Mouse (Mus musculus) myocyte (in vitro differentiated cells): ENCODE data around the gene Tmem120b.

ENCODE experiments used
- E2F4 ChIP-seq: IDR thresholded peaks from one replicate; pipeline ENCODE4 v1.6.1; 2011; ENCODE audit warnings: mild to moderate bottlenecking, control low read depth, moderate library complexity; ENCODE audit not compliant: insufficient read depth
- MAX ChIP-seq: IDR thresholded peaks from one replicate; pipeline ENCODE4 v1.6.1; 2011; ENCODE audit warnings: low read depth, mild to moderate bottlenecking, control low read depth
- MYOD1 ChIP-seq, 3 experiments: IDR thresholded peaks; one replicate each; pipeline ENCODE4 v1.6.1; 2011; ENCODE audit warnings: control low read depth in 2 of 3, low read depth in 2 of 3, mild to moderate bottlenecking in 2 of 3, moderate library complexity in 1 of 3; ENCODE audit not compliant: insufficient read length in 2 of 3, control insufficient read depth in 1 of 3
- POLR2A ChIP-seq: IDR thresholded peaks from one replicate; pipeline ENCODE4 v1.6.1; 2011; ENCODE audit warnings: low read depth, mild to moderate bottlenecking, control low read depth, moderate library complexity; ENCODE audit not compliant: insufficient read length
- REST ChIP-seq: IDR thresholded peaks from one replicate; pipeline ENCODE4 v1.6.1; 2011; ENCODE audit warnings: mild to moderate bottlenecking, control low read depth, moderate library complexity; ENCODE audit not compliant: insufficient read depth, insufficient read length
- SRF ChIP-seq: IDR thresholded peaks from one replicate; pipeline ENCODE4 v1.6.1; 2011; ENCODE audit warnings: low read depth; ENCODE audit not compliant: control insufficient read depth, insufficient read length
- USF1 ChIP-seq: IDR thresholded peaks from one replicate; pipeline ENCODE4 v1.6.1; 2011; ENCODE audit warnings: low read depth, mild to moderate bottlenecking, control low read depth, moderate library complexity

- TF ChIP-seq MAX, result no peak
- no peak for TF ChIP-seq E2F4
- TF ChIP-seq POLR2A, result no peak
- TF ChIP-seq REST, result no peak
- no peak for TF ChIP-seq MYOD1 (IDR thresholded peaks at IDR 0.05; ENCODE audit: control insufficient read depth in 1 of 3, insufficient read length in 2 of 3, low read depth in 2 of 3)
- TF ChIP-seq USF1, result no peak
- TF ChIP-seq SRF, result no peak
Measured at GRCm38 (mm10) chr5:123152901-123153300, 84.7 kb downstream of the Tmem120b start.
